Mouse (Mus musculus) limb, embryonic 10.5 days (tissue): ENCODE results near the gene Pogz. TPM values are rescaled to one million over a fixed set of nuclear protein-coding genes. Genes with fewer than 3 reads are reported as not detected.

ENCODE experiments used
- DNase-seq: peaks from one replicate; pipeline ENCODE4 v3.0.0-alpha.2; 2017; ENCODE audit warnings: low spot score
- H3K27ac ChIP-seq: fragments of 300-500 bp; sonication (generic); 2 replicates; pipeline ENCODE4 v1.5.1; 2016; ENCODE audit warnings: mild to moderate bottlenecking
- H3K27me3 ChIP-seq: fragments of 300-500 bp; sonication (generic); 2 replicates; pipeline ENCODE4 v1.6.1; 2016; ENCODE audit warnings: low read depth, mild to moderate bottlenecking; ENCODE audit not compliant: poor library complexity, severe bottlenecking
- H3K36me3 ChIP-seq: fragments of 300-500 bp; sonication (generic); 2 replicates; pipeline ENCODE4 v1.6.1; 2016; ENCODE audit warnings: mild to moderate bottlenecking, moderate library complexity
- H3K4me1 ChIP-seq: fragments of 300-500 bp; sonication (generic); 2 replicates; pipeline ENCODE4 v1.6.1; 2016
- H3K4me3 ChIP-seq: fragments of 300-500 bp; sonication (generic); 2 replicates; pipeline ENCODE4 v1.5.1; 2016; ENCODE audit warnings: mild to moderate bottlenecking, moderate library complexity
- H3K9me3 ChIP-seq: fragments of 300-500 bp; sonication (generic); replicated peaks from 2 replicates; pipeline ENCODE4 v1.6.1; 2016; ENCODE audit warnings: mild to moderate bottlenecking
- WGBS: fragments of 180-500 bp; shearing (Covaris S2); methylation state at CpG from one replicate; pipeline ENCODE4 v1.1.7; 2016; 5-methylcytosine and 5-hydroxymethylcytosine counted together
- polyA plus RNA-seq: library from polyadenylated mRNA; unstranded; fragments of >200 nt; fragmentation: Nextera tagmentation; extraction: Ambion mirVana; gene quantifications from 2 replicates; pipeline ENCODE4 v1.2.1, GENCODE M21; 2016

Gene Pogz
- polyA plus RNA-seq: 17.7 and 21.4 TPM in 2 replicates

DNA sequence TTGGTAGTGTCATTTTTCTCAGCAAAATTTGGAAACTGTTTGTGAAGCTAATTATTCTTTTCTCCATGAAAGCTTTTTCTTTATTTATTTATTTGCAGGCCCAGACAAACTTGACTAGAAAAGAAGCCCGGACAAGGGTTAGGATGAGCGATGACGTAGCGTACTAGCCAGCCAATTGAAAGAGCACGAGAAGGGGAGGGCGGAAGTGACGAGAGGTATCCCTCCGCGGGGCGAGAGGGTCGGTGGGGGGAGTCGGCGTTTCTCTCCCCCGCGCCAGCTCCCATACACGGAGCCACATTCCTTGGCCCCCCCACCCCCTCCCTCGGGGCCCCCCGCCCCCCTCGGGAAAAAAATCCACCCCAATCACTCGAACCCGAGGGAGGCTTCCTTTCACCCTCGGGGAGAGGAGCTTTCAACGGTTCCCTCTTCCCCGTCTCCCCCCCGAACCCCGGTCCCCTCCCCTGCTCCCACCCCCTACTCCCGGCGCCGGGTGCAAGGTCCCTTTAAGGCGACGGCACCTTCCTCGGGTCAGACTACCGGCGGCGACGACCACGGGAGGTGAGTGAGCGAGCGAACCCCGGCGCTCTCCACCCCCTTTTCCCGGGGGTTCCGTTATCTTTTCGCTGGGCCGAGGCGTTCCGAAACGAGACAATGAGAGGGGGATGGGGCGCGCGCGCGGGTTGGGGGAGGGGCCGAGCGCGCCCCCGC is at the start of gene Pogz:
TSS of gene Pogz (plus strand) at position 385 of the 708 bp plus-strand sequence.
- H3K36me3 ChIP-seq: peaks cover 3% of the 10 kb centered on the region; the same call in 1 of the 2 replicates
- peak within 1 kb of the TSS; percentile 84 for H3K4me3 ChIP-seq
- peaks cover 12% of the 10 kb centered on the region for H3K4me1 ChIP-seq
- under 1% methylated on average over 55 of the region's 57 CpGs for WGBS
- peak within 1 kb of the TSS; percentile 99 for H3K27ac ChIP-seq
- no peaks in the 10 kb centered on the region for H3K27me3 ChIP-seq
- no peaks in the 10 kb centered on the region for H3K9me3 ChIP-seq
- DNase-seq: peak; percentile 99

DNA sequence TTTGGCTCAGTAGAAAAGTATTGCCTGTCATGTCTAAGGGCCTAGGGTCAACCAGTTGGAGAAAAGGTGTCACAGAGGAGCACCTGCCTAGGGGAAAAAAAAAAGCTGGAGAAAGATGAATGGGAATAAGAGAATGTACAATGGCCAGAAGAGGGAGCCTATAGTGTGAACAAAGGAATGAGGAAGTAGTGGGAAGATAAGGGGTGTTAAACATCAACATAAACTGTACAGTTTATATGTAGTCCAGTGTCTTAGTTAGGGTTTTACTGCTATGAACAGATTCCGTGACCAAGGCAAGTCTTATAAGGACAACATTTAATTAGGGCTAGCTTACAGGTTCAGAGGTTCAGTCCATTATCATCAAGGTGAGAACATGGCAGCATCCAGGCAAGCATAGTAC is 48.3 kb upstream of the Pogz start:
- no peaks in the 10 kb centered on the region for H3K36me3 ChIP-seq
- no peaks in the 10 kb centered on the region for H3K9me3 ChIP-seq
- no peak overlapping the region for H3K27ac ChIP-seq
- H3K27me3 ChIP-seq: peaks cover 28% of the 10 kb centered on the region
- DNase-seq: no peak
- no peak overlapping the region for H3K4me3 ChIP-seq
- WGBS: 70% methylated on average over 1 of the region's 1 CpGs
- H3K4me1 ChIP-seq: peaks cover 15% of the 10 kb centered on the region

DNA sequence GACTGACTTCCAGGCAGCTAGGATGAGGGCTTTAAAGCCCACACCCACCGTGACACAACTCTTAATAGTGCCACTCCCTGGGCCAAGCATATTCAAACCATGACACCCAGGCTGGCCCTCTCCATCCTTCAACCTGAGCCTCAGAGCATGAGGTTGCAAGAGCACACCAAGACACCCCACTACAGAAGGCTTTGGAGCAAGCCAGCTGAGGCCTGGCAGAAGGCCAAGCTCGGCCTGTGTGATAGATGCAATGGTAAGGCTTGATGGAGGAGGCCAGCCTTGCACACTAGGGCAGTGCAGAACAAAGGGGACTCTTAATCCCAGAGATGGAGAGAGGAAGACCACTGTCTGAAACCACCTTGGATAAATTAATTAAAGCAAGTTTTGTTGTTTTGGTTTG is 47.9 kb upstream of the Pogz start:
- Histone ChIP-seq H3K27me3 (peaks cover 23% of the 10 kb centered on the region), H3K9me3 (no peaks in the 10 kb centered on the region), H3K4me1 (peaks cover 15% of the 10 kb centered on the region), H3K36me3 (no peaks in the 10 kb centered on the region), H3K27ac (no peak overlapping the region), H3K4me3 (no peak overlapping the region)
- 86% methylated on average over 2 of the region's 2 CpGs for WGBS
- no peak for DNase-seq

DNA sequence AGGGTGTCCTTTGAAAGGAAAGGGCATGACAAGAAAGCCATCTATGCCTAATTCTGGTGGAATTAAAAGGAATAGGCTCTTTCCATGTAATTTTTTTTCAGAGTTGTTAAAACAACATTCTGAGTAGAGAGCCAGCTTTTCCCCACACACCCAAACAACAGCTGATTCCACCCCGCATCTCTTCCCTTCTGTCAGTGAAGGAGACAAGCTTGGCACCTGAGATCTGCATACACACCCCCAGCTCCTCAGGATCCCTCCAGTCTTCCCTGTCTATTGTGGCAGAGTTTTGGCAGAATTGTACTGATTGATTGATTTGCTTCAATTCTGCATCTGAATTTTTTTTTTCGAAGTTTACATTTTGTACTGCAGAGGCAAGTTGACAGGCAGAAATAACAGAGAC is 45.1 kb upstream of the Pogz start:
- H3K27me3 ChIP-seq: peaks cover 7% of the 10 kb centered on the region; the same call in 1 of the 2 replicates
- peaks cover 3% of the 10 kb centered on the region for H3K4me1 ChIP-seq
- H3K9me3 ChIP-seq: no peaks in the 10 kb centered on the region
- no peaks in the 10 kb centered on the region for H3K36me3 ChIP-seq
- H3K27ac ChIP-seq: no peak overlapping the region
- DNase-seq: no peak
- WGBS: 83% methylated on average over 2 of the region's 2 CpGs
- no peak overlapping the region for H3K4me3 ChIP-seq

DNA sequence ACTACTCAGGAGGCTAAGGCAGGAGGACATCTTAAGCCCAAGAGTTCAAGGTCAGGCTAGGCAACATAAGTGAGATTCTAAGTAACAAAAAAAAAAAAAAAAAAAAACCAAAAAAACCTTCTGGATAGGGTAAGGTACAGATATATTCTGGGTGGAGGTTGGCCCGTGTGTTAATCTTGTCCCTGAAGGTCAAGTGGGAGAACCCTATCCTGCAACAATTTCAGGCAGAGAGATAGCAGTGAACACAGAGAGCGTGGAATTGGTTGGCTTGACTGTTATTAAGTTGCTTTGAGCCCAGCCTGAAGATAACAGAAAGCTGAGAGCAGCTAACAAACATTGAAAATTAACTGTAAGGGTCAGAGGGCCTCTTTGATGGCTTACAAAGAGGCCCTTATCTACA is 43.7 kb upstream of the Pogz start:
- no peak overlapping the region for H3K27ac ChIP-seq
- no peak for DNase-seq
- H3K36me3 ChIP-seq: no peaks in the 10 kb centered on the region
- no peaks in the 10 kb centered on the region for H3K4me1 ChIP-seq
- H3K9me3 ChIP-seq: no peaks in the 10 kb centered on the region
- H3K27me3 ChIP-seq: no peaks in the 10 kb centered on the region
- no peak overlapping the region for H3K4me3 ChIP-seq
- 87% methylated on average over 2 of the region's 2 CpGs for WGBS

DNA sequence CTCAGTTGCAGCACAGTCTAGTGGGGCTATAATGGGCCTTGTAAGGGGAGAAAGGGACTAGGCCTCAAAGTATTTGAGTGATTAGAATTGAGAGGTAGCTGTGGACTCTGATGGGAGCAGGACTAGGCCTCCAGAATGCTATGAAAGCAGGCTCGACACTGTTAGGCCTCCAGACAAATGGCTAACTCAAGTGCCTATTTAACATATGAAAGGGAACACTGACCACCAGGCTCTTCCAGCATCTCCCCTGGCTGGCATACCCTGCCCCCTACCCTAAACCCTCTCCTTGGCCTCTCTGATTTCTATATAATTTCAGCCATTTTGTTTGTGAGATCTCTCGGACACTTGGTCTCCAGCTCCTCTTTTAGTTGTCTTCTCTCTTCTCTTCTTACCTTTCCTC is 43.0 kb upstream of the Pogz start:
- WGBS: 70% methylated on average over 2 of the region's 2 CpGs
- H3K4me1 ChIP-seq: no peaks in the 10 kb centered on the region
- H3K4me3 ChIP-seq: no peak overlapping the region
- no peaks in the 10 kb centered on the region for H3K9me3 ChIP-seq
- DNase-seq: no peak
- H3K36me3 ChIP-seq: no peaks in the 10 kb centered on the region
- H3K27me3 ChIP-seq: no peaks in the 10 kb centered on the region
- no peak overlapping the region for H3K27ac ChIP-seq

DNA sequence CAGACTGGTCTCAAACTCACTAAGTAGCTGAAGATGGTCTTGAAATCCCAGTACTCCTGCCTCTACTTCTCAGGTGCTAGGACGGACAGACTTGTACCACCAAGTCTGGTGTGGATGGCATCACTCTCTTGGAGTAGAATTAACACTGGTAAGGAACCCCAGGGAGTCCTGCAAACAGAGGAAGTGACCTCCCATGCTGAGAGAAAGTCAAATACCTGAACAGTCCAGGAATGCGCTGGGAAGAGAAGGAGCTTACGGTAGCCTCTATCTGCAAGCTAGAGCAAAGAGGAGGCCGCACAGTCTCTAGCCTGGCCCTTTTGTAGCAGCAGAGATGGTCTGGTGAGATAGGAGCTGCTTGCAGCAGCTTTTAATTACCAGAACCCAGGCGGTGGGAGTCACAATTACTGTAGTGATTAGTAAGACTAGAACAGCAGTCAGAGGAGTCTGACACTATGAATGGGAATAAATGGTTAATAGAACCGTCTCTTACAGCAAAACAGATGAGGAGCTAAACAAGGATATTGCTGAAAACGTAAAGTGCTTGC is 41.7 kb upstream of the Pogz start:
- Histone ChIP-seq H3K36me3 (no peaks in the 10 kb centered on the region), H3K4me3 (no peak overlapping the region), H3K27ac (no peak overlapping the region), H3K4me1 (no peaks in the 10 kb centered on the region; the same call in 1 of the 2 replicates), H3K27me3 (no peaks in the 10 kb centered on the region), H3K9me3 (no peaks in the 10 kb centered on the region)
- WGBS: 47% methylated on average over 7 of the region's 7 CpGs
- no peak for DNase-seq

DNA sequence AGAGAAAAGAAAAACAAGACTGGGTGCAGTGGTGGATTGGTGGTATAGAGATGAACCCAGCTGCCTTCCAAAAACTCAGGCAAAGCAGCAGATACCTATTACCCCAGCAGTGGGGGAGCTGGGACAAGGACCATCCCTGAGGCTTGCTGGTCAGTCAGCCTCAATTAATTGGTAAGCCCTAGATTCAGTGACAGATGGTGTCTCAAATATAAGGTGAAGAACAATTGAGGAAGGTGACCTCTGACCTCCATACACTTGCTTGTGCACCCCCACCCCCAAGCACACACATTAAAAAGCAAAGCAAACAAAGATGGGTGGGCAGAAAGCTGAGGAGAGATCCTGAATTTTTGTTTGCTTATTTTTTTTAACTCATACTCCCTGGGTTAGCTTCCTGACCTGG is 41.2 kb upstream of the Pogz start:
- Histone ChIP-seq H3K27me3 (no peaks in the 10 kb centered on the region), H3K27ac (no peak overlapping the region), H3K4me3 (no peak overlapping the region), H3K36me3 (no peaks in the 10 kb centered on the region), H3K4me1 (no peaks in the 10 kb centered on the region; the same call in 1 of the 2 replicates), H3K9me3 (no peaks in the 10 kb centered on the region)
- DNase-seq: no peak

DNA sequence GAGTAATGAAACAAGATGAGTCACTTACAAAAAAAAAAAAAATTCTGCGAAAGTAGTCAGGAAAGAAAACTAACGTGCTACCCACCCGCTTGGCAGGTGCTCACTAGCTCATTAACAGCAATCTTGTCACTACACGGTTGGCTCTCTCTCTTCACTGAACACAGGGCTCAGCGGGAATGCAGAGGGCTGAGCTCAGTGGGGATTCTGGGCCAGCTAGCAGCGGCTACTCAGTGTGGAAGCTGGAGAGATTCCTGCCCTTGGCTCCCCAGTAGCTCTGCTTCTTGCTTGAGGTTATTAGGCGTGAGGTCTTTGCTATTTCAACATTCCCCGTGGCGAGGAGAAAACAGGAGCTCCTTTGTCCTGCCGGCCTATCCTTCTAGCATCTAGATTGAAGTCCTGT is 33.2 kb upstream of the Pogz start:
- H3K4me3 ChIP-seq: no peak overlapping the region
- no peak for DNase-seq
- H3K9me3 ChIP-seq: no peaks in the 10 kb centered on the region
- no peak overlapping the region for H3K27ac ChIP-seq
- H3K36me3 ChIP-seq: no peaks in the 10 kb centered on the region
- WGBS: 19% methylated on average over 10 of the region's 10 CpGs
- peaks cover 12% of the 10 kb centered on the region; the same call in 1 of the 2 replicates for H3K27me3 ChIP-seq
- H3K4me1 ChIP-seq: peaks cover 11% of the 10 kb centered on the region

DNA sequence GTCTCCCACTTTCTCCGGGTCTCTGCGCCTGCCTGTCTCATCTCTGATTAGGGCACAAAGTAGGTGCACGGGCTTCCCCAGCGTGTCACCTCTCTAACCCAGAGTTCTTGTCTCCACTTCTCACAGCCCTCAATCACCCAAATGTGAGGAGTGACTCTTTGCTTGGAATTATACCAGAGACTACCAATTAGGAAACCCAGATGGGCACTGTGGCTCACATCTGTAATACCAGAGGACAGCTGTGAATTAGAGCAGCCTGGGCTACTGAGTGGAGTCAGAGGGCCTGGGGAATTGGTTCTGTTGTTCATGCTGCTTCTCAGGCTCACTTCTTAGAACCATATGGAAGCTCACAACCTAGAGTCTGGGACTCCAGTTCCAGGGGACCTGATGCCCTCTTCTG is 32.4 kb upstream of the Pogz start:
- H3K36me3 ChIP-seq: no peaks in the 10 kb centered on the region
- WGBS: 80% methylated on average over 4 of the region's 4 CpGs
- H3K27ac ChIP-seq: no peak overlapping the region

DNA sequence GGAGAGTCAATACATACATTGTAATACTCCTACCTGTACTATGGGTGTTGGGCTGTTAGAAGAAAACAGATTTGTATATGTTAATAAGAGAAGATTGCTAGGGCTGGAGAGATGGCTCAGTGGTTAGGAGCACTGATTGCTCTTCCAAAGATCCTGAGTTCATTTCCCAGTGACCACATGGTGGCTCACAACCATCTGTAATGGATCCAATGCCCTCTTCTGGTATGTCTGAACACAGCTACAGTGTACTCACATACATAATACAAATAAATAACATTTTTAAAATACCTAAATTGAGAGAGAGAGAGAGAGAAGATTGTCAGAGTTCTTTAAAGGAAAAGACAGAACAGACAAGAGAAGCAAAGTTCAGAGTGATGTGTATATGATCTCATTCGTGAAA is 29.1 kb upstream of the Pogz start:
- Histone ChIP-seq H3K27ac (no peak overlapping the region), H3K4me1 (peaks cover 11% of the 10 kb centered on the region), H3K4me3 (no peak overlapping the region), H3K36me3 (no peaks in the 10 kb centered on the region), H3K9me3 (no peaks in the 10 kb centered on the region), H3K27me3 (peaks cover 8% of the 10 kb centered on the region; the same call in 1 of the 2 replicates)
- DNase-seq: no peak
- 92% methylated on average over 1 of the region's 1 CpGs for WGBS

More for the DNA sequence above, 32.4 kb upstream of the Pogz start:
- Histone ChIP-seq H3K27me3 (peaks cover 12% of the 10 kb centered on the region; the same call in 1 of the 2 replicates), H3K4me3 (no peak overlapping the region), H3K9me3 (no peaks in the 10 kb centered on the region), H3K4me1 (peaks cover 11% of the 10 kb centered on the region)
- no peak for DNase-seq

DNA sequence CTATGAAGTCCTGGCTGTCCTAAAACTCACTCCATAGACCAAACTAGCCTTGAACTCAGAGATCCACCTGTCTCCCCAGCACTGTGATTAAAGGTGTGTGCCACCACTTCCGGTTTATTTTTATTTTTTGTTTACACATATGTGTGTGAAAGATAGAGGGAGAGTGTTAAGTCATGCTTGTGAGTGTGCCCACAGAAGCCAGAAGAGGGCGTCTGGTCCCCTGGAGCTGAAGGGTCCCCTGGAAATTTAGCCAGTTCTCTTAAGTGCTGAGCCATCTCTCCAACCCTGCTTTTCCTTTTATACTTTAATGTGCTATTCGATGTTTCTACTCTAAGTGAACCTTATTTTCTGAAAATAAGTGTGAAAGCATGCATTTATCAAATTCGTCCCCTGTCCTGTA is 25.7 kb upstream of the Pogz start:
- H3K36me3 ChIP-seq: no peaks in the 10 kb centered on the region
- no peak for DNase-seq

DNA sequence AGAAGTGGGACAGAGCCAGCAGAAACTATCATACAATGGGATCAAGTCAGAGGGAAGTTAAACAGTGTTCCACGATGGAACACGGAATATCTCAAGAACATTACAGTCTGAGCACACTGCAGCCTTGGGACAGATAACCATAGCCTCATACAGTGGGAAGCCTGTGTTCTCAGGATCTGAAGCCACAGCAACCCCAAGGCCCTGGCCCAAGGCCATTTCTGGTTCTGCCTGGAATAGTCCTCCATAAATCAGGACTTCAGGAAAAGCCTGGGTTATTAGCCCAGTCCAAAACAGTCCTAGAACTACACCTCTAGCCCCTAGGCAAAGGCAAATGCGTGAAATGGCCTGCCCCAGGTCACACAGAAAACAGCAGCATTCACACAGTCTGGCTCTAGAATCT is 23.7 kb upstream of the Pogz start:
- Histone ChIP-seq H3K27me3 (no peaks in the 10 kb centered on the region; the same call in 1 of the 2 replicates), H3K9me3 (no peaks in the 10 kb centered on the region), H3K36me3 (no peaks in the 10 kb centered on the region), H3K27ac (no peak overlapping the region), H3K4me1 (no peaks in the 10 kb centered on the region), H3K4me3 (no peak overlapping the region)
- WGBS: 88% methylated on average over 3 of the region's 3 CpGs
- no peak for DNase-seq

More for the DNA sequence above, 25.7 kb upstream of the Pogz start:
- WGBS: 20% methylated on average over 4 of the region's 4 CpGs
- Histone ChIP-seq H3K9me3 (no peaks in the 10 kb centered on the region), H3K4me3 (no peak overlapping the region), H3K27me3 (no peaks in the 10 kb centered on the region; the same call in 1 of the 2 replicates), H3K27ac (no peak overlapping the region), H3K4me1 (no peaks in the 10 kb centered on the region)
